Comparison of ENCODE assay signal across 7 mouse cellular contexts in genomic region chr4:62889708-62890107, GRCm38 (mm10).
DNase-seq lines count a peak whose midpoint lies in the region; ATAC-seq and TF ChIP-seq lines count a peak whose summit lies in the region.

No protein-coding gene starts in this region.

- no peak overlapping the region for H3K4me2 ChIP-seq in intestine, embryonic 15.5 days (replicated peaks)

- WGBS in intestine, embryonic 15.5 days = 47% methylated on average over 4 of the region's 4 CpGs

- no peak overlapping the region for H3K9ac ChIP-seq in intestine, embryonic 15.5 days

- DNase-seq in left cerebral cortex, adult 2 months (ENCODE audit: extremely low spot score in 1 of 2, low spot score in 2 of 2) = peak in 1 of 2 experiments; percentile 39
- no peak for DNase-seq in left cerebral cortex, adult 11 months (ENCODE audit: low spot score)
- peak; percentile 28 for DNase-seq in T-cell, adult 2 months (ENCODE audit: low spot score)
- DNase-seq in mesoderm, embryonic 11.5 days (ENCODE audit: low read depth, low spot score) = peak; percentile 58
- peak; percentile 47 for DNase-seq in thymus, postnatal 25 days

- H3K36me3 ChIP-seq in intestine, embryonic 15.5 days = no peaks in the 10 kb centered on the region

- no peaks in the 10 kb centered on the region for H3K27me3 ChIP-seq in intestine, embryonic 15.5 days (replicated peaks)

- H3K4me1 ChIP-seq in intestine, embryonic 15.5 days (replicated peaks) = peaks cover 6% of the 10 kb centered on the region; the same call in 1 of the 2 replicates

- intact Hi-C loops in left cerebral cortex, adult 2 months (cut with DNase I) = loop anchor here (2.0 to 5.0 kb wide), 2 partner anchors 107 to 229 kb away; no protein-coding TSS in a partner anchor

- peak; percentile 80 for TF ChIP-seq CTCF in left cerebral cortex, adult 2 months (IDR thresholded peaks at IDR 0.05)

- peak; percentile 81 for ATAC-seq in common myeloid progenitor, adult 5-6 weeks (replicated peaks; ENCODE audit: low read depth, poor library complexity, severe bottlenecking)
- peak; percentile 15; the same call in 1 of the 2 replicates for ATAC-seq in intestine, embryonic 15.5 days

- H3K27ac ChIP-seq in left cerebral cortex, adult 2 months = no peak overlapping the region
- no peak overlapping the region for H3K27ac ChIP-seq in intestine, embryonic 15.5 days

- no peaks in the 10 kb centered on the region for H3K9me3 ChIP-seq in intestine, embryonic 15.5 days

- no peak overlapping the region for H3K4me3 ChIP-seq in left cerebral cortex, adult 2 months
- H3K4me3 ChIP-seq in intestine, embryonic 15.5 days (replicated peaks) = no peak overlapping the region
